Mouse (Mus musculus) spleen, adult 2 months (tissue): ENCODE data around the gene Akip1.

ENCODE experiments used
- CTCF ChIP-seq: fragments of 200-500 bp; IDR thresholded peaks from 2 replicates; pipeline ENCODE4 v1.5.1; 2011; ENCODE audit warnings: mild to moderate bottlenecking, inconsistent platforms; ENCODE audit not compliant: insufficient read depth, insufficient read length, insufficient replicate concordance; ENCODE audit errors: extremely low read depth
- POLR2A ChIP-seq: fragments of 200-500 bp; IDR thresholded peaks from 2 replicates; pipeline ENCODE4 v1.6.1; 2011; ENCODE audit warnings: low read depth, low read length, inconsistent platforms

- no peak for TF ChIP-seq CTCF
- TF ChIP-seq POLR2A = no peak
Measured at GRCm38 (mm10) chr7:109708961-109709382, 5.5 kb downstream of the Akip1 start.
